In the genomic region with DNA sequence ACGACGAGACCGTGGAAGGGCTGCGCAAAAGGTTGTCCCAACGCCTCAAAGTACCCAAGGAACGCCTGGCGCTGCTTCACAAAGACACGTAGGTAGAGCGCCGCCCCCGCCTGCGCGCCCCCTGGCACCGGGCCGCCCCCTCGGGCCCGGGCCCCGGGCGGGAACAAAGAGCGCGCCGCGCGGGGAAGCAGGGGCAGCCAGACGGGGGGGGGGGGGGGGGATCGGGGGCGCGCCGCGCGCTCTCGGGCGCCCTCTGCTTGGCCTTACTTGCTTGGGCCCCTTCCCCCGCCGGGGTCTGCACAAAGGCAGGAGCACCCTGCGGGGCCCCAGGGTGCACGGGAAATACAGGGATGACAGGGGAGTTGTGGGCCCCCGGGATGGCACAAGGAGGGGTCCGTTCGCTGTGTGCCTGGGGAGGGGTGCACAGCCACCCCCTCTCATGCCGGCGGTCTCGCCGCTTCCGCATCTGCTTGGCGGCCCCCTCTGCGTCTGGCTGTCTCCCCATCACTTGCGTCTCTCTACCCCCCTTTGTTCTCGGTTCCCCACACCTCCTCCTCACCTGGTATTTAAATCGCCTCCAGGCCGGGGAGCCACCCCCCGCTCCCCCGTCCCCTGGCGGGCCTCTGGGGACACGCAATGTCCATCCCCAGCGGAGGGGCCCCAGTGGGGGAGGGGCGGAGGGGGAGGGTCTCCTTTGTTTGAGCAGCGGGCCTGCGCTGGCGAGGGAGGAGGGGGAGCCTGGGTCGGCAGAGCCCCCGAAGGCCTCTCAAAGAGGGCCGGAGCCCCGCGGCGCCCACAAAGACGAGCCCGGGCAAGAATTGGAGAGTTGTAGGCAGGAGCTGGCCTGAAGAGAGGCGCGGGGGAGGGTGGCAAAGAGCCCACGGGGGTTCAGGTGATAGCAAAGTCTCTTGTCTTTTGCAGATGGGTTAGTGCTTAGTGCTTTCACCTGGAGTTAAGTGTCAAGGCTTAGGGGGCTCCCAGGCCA, we compare ENCODE assay signal across 8 mouse cellular contexts. TPM values are rescaled to one million over a fixed set of nuclear protein-coding genes. Genes with fewer than 3 reads are reported as not detected.
DNase-seq lines count a peak whose midpoint lies in the region; ATAC-seq and TF ChIP-seq lines count a peak whose summit lies in the region.

No protein-coding gene starts in this region.

- H3K9me3 ChIP-seq in forebrain, embryonic 14.5 days (replicated peaks; ENCODE audit: control insufficient read depth, low read length), result no peaks in the 10 kb centered on the region
- H3K9me3 ChIP-seq in intestine, embryonic 15.5 days, result no peaks in the 10 kb centered on the region
- H3K9me3 ChIP-seq in liver, postnatal 0 days (ENCODE audit: low read length), result no peaks in the 10 kb centered on the region

- H3K4me2 ChIP-seq in forebrain, embryonic 14.5 days (ENCODE audit: low read length), result peak overlapping the region; percentile 95
- peak overlapping the region; percentile 92 for H3K4me2 ChIP-seq in intestine, embryonic 15.5 days (replicated peaks)
- peak overlapping the region; percentile 96 for H3K4me2 ChIP-seq in liver, postnatal 0 days (ENCODE audit: low read depth, low read length)

- no peaks in the 10 kb centered on the region for H3K27me3 ChIP-seq in forebrain, embryonic 14.5 days (replicated peaks; ENCODE audit: control insufficient read depth, insufficient read depth, low read length)
- H3K27me3 ChIP-seq in intestine, embryonic 15.5 days (replicated peaks), result no peaks in the 10 kb centered on the region
- H3K27me3 ChIP-seq in liver, postnatal 0 days (ENCODE audit: insufficient read depth, low read length), result no peaks in the 10 kb centered on the region

- H3K27ac ChIP-seq in left cerebral cortex, adult 2 months, result peak overlapping the region; percentile 97
- H3K27ac ChIP-seq in forebrain, embryonic 14.5 days (ENCODE audit: low read depth, low read length), result peak overlapping the region; percentile 100
- H3K27ac ChIP-seq in intestine, embryonic 15.5 days, result peak overlapping the region; percentile 97
- H3K27ac ChIP-seq in liver, postnatal 0 days (ENCODE audit: low read depth), result peak overlapping the region; percentile 92

- under 1% methylated on average over 37 of the region's 71 CpGs for WGBS in forebrain, embryonic 14.5 days
- under 1% methylated on average over 50 of the region's 71 CpGs for WGBS in intestine, embryonic 15.5 days
- WGBS in liver, postnatal 0 days (ENCODE audit: insufficient replicate concordance), result under 1% methylated on average over 48 of the region's 71 CpGs

- H3K36me3 ChIP-seq in forebrain, embryonic 14.5 days (ENCODE audit: control insufficient read depth, insufficient read depth, low read length), result peaks cover 63% of the 10 kb centered on the region
- H3K36me3 ChIP-seq in intestine, embryonic 15.5 days, result peaks cover 32% of the 10 kb centered on the region
- peaks cover 43% of the 10 kb centered on the region for H3K36me3 ChIP-seq in liver, postnatal 0 days (replicated peaks; ENCODE audit: insufficient read depth, low read length)

- no peak for TF ChIP-seq CTCF in left cerebral cortex, adult 2 months (IDR thresholded peaks at IDR 0.05)
- TF ChIP-seq CTCF in liver, postnatal 0 days (IDR thresholded peaks at IDR 0.05; ENCODE audit: low read depth), result peak; percentile 23

- peak; percentile 11 for ATAC-seq in forebrain, embryonic 14.5 days
- ATAC-seq in intestine, embryonic 15.5 days, result no peak
- no peak for ATAC-seq in liver, postnatal 0 days

- intact Hi-C loops in left cerebral cortex, adult 2 months (cut with DNase I), result no loop called here
- intact Hi-C loops in left cerebral cortex, postnatal 36 days (cut with DNase I), result no loop called here

- DNase-seq in left cerebral cortex, adult 2 months (ENCODE audit: extremely low spot score in 1 of 2, low spot score in 2 of 2), result peak; percentile 60
- DNase-seq in left cerebral cortex, postnatal 36 days (ENCODE audit: low spot score in 2 of 2), result no peak
- DNase-seq in brain, adult 2 months (ENCODE audit: low read depth, low spot score), result peak; percentile 44
- peak; percentile 87 for DNase-seq in forebrain, embryonic 14.5 days (ENCODE audit: low spot score)
- peak; percentile 79 for DNase-seq in liver, postnatal 0 days
- DNase-seq in retina, embryonic 14.5 days (ENCODE audit: low spot score), result peak; percentile 85
- DNase-seq in frontal cortex, adult 2 months (ENCODE audit: extremely low spot score in 1 of 2, low spot score in 1 of 2), result no peak

- no peak; the same call in 1 of the 2 replicates for TF ChIP-seq EP300 in liver, postnatal 0 days (IDR thresholded peaks at IDR 0.05; ENCODE audit: low read depth)

- H3K4me1 ChIP-seq in forebrain, embryonic 14.5 days (ENCODE audit: control insufficient read depth, insufficient read depth, low read length), result peaks cover 17% of the 10 kb centered on the region
- H3K4me1 ChIP-seq in intestine, embryonic 15.5 days (replicated peaks), result peaks cover 59% of the 10 kb centered on the region
- peaks cover 61% of the 10 kb centered on the region for H3K4me1 ChIP-seq in liver, postnatal 0 days (ENCODE audit: insufficient read depth)

- peak overlapping the region; percentile 100 for H3K9ac ChIP-seq in forebrain, embryonic 14.5 days (ENCODE audit: low read length)
- peak overlapping the region; percentile 95 for H3K9ac ChIP-seq in intestine, embryonic 15.5 days
- H3K9ac ChIP-seq in liver, postnatal 0 days (replicated peaks), result peak overlapping the region; percentile 70

- H3K4me3 ChIP-seq in left cerebral cortex, adult 2 months, result peak overlapping the region; percentile 95
- H3K4me3 ChIP-seq in forebrain, embryonic 14.5 days (ENCODE audit: low read depth, low read length), result peak overlapping the region; percentile 100
- H3K4me3 ChIP-seq in intestine, embryonic 15.5 days (replicated peaks), result peak overlapping the region; percentile 90
- H3K4me3 ChIP-seq in liver, postnatal 0 days (ENCODE audit: low read depth, low read length), result peak overlapping the region; percentile 90

RNA-seq across cellular contexts. Expression of gene Midn, which starts 2.4 kb away (rescaled TPM):
- 100 to 1,000 TPM in 1 of 2 experiments, 10 to 100 TPM in 1; 80.7 to 127 TPM for total RNA-seq in left cerebral cortex, adult 2 months (2021)
- 10 to 100 TPM; 76.2 to 78.8 TPM for total RNA-seq in left cerebral cortex, postnatal 36 days (2021)
- polyA plus RNA-seq in forebrain, embryonic 14.5 days (2014; fragmentation: Nextera tagmentation; extraction: Ambion mirVana), result 67.0 and 73.6 TPM in 2 replicates
- polyA plus RNA-seq in intestine, embryonic 15.5 days (2015; fragmentation: Nextera tagmentation; extraction: Ambion mirVana), result 14.1 and 16.1 TPM in 2 replicates
- polyA plus RNA-seq in liver, postnatal 0 days (2015; fragmentation: Nextera tagmentation; extraction: Ambion mirVana), result 3.0 and 4.3 TPM in 2 replicates
- 36.5 and 43.7 TPM in 2 replicates for polyA plus RNA-seq in frontal cortex, adult 2 months (2012; rRNA removed)

RNA-seq across cellular contexts. Expression of gene Cbarp, which starts 9.9 kb away (rescaled TPM):
- total RNA-seq in left cerebral cortex, adult 2 months (2021), result 100 to 1,000 TPM; 431 to 456 TPM
- 100 to 1,000 TPM; 431 to 463 TPM for total RNA-seq in left cerebral cortex, postnatal 36 days (2021)
- 41.0 and 42.4 TPM in 2 replicates for polyA plus RNA-seq in forebrain, embryonic 14.5 days (2014; fragmentation: Nextera tagmentation; extraction: Ambion mirVana)
- polyA plus RNA-seq in intestine, embryonic 15.5 days (2015; fragmentation: Nextera tagmentation; extraction: Ambion mirVana), result 4.8 and 5.1 TPM in 2 replicates
- polyA plus RNA-seq in liver, postnatal 0 days (2015; fragmentation: Nextera tagmentation; extraction: Ambion mirVana), result 0.11 and 0.18 TPM in 2 replicates
- 252 and 288 TPM in 2 replicates for polyA plus RNA-seq in frontal cortex, adult 2 months (2012; rRNA removed)

RNA-seq across cellular contexts. Expression of gene Atp5d, which starts 12.1 kb away (rescaled TPM):
- 100 to 1,000 TPM; 356 to 366 TPM for total RNA-seq in left cerebral cortex, adult 2 months (2021)
- total RNA-seq in left cerebral cortex, postnatal 36 days (2021), result 100 to 1,000 TPM; 334 to 384 TPM
- 412 and 467 TPM in 2 replicates for polyA plus RNA-seq in forebrain, embryonic 14.5 days (2014; fragmentation: Nextera tagmentation; extraction: Ambion mirVana)
- polyA plus RNA-seq in intestine, embryonic 15.5 days (2015; fragmentation: Nextera tagmentation; extraction: Ambion mirVana), result 701 and 737 TPM in 2 replicates
- 537 and 576 TPM in 2 replicates for polyA plus RNA-seq in liver, postnatal 0 days (2015; fragmentation: Nextera tagmentation; extraction: Ambion mirVana)
- polyA plus RNA-seq in frontal cortex, adult 2 months (2012; rRNA removed), result 606 and 673 TPM in 2 replicates

RNA-seq across cellular contexts. Expression of gene Cirbp, which starts 15.3 kb away (rescaled TPM):
- total RNA-seq in left cerebral cortex, adult 2 months (2021), result 10 to 100 TPM; 75.8 to 93.0 TPM
- 10 to 100 TPM; 94.7 to 96.7 TPM for total RNA-seq in left cerebral cortex, postnatal 36 days (2021)
- polyA plus RNA-seq in forebrain, embryonic 14.5 days (2014; fragmentation: Nextera tagmentation; extraction: Ambion mirVana), result 239 and 266 TPM in 2 replicates
- 69.4 and 83.9 TPM in 2 replicates for polyA plus RNA-seq in intestine, embryonic 15.5 days (2015; fragmentation: Nextera tagmentation; extraction: Ambion mirVana)
- 87.0 and 93.3 TPM in 2 replicates for polyA plus RNA-seq in liver, postnatal 0 days (2015; fragmentation: Nextera tagmentation; extraction: Ambion mirVana)
- polyA plus RNA-seq in frontal cortex, adult 2 months (2012; rRNA removed), result 212 and 226 TPM in 2 replicates

RNA-seq across cellular contexts. Expression of gene 1600002K03Rik, which starts 22.2 kb away (rescaled TPM):
- total RNA-seq in left cerebral cortex, adult 2 months (2021), result 1 to 10 TPM; 6.0 to 8.1 TPM
- 1 to 10 TPM; 7.5 to 7.6 TPM for total RNA-seq in left cerebral cortex, postnatal 36 days (2021)
- polyA plus RNA-seq in forebrain, embryonic 14.5 days (2014; fragmentation: Nextera tagmentation; extraction: Ambion mirVana), result 7.2 and 9.0 TPM in 2 replicates
- 22.9 and 25.1 TPM in 2 replicates for polyA plus RNA-seq in intestine, embryonic 15.5 days (2015; fragmentation: Nextera tagmentation; extraction: Ambion mirVana)
- polyA plus RNA-seq in liver, postnatal 0 days (2015; fragmentation: Nextera tagmentation; extraction: Ambion mirVana), result 6.7 and 6.8 TPM in 2 replicates
- polyA plus RNA-seq in frontal cortex, adult 2 months (2012; rRNA removed), result 14.3 and 15.8 TPM in 2 replicates

Comparison
In these comparisons a context has a peak if more than half of its experiments do, and no peak if none do; other contexts are left out.
1. DNase-seq: peak in left cerebral cortex, adult 2 months (2 of 2), brain, adult 2 months (single experiment), forebrain, embryonic 14.5 days (single experiment), liver, postnatal 0 days (single experiment) and retina, embryonic 14.5 days (single experiment); none in left cerebral cortex, postnatal 36 days (0 of 2) and frontal cortex, adult 2 months (0 of 2).
2. Peak in every context shown above with its lines, with median percentiles within 50 percentile points of each other: H3K27ac ChIP-seq, H3K4me3 ChIP-seq, H3K4me2 ChIP-seq and H3K9ac ChIP-seq.